Mouse (Mus musculus) spleen, adult 10 weeks (tissue): ENCODE data around the gene Shcbp1l. TPM values are rescaled to one million over a fixed set of nuclear protein-coding genes. Genes with fewer than 3 reads are reported as not detected.

Experiments
- polyA plus RNA-seq: library from polyadenylated mRNA; stranded (reverse); fragments of 350-450 nt; fragmentation: Illumina TruSeq; extraction: RNeasy Lipid Tissue Mini Kit (QIAGEN cat#74804); gene quantifications from one replicate; pipeline ENCODE4 v1.2.3, GENCODE M21; 2015; ENCODE audit warnings: low replicate concordance; ENCODE audit not compliant: insufficient read depth

The Shcbp1l gene
- polyA plus RNA-seq: 5.5 TPM

DNA sequence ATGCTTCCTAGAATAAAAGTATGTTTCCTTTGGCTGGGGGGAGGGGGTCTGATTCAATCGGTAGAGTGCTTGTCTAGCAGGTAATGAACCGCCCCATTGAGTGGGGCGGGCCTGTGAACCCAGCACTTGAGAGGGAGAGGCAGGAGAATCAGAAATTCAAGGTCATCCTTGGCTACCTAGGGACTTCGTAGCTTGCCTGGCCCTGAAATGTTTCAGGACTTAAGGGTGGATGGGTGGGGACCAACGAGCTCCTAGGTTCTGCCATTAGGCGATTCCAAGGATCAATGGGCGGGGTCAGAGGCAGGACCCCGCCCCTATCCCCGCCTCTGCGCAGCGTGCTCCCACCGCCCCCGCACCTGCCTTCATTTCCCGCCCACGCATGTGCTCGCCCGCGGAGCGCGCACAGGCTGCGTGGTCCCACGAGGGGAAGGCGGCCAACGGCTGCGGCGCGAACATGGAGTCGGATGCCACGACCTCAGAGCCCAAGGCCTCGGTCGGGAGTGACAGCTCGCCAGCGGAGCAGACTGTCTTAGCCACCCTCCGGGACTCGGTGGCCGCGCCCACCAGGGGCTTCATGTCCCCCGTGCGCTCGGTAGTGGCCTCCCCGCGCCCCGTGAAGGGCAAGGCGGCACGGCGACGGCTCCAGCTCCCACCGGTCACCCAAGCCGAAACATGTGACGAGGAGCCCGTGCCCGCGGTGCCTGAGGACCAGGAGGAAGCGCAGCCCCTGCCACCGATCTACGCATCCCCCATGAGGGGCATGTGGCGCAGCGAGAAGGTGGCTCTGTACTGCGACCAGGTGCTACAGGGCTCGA, at the start of gene Shcbp1l:
Gene Shcbp1l (plus strand): TSS at position 393 of the 815 bp plus-strand sequence.

DNA sequence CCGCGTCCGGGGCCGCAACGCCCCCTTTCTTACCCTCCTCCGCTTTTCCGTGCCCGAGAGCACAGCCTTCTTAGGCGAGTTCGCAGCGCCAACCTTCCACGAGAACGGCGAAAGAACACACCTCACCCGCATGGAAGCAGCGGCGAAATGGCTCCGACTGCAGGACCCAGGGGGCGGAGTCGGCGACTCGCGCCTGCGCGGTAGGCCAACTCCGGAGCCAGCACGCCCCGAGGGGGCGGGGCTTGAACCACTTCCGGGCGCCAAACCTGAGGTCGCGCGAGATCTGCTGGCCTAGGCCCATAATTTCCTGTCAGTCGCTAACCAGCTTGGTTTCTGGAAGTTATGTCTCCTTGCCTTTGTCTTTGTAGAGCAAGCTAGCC, 62.5 kb downstream of the Shcbp1l start, which contains the start of gene Dhx9:
Gene Dhx9 (minus strand): TSS at position 161 of the 380 bp plus-strand sequence.

Other genes with a start within 250 kb of the Shcbp1l start
- gene Lamc2, start 238.7 kb upstream of the Shcbp1l start, polyA plus RNA-seq: 1.8 TPM
- 13.2 TPM for gene Lamc1, start 92.4 kb upstream of the Shcbp1l start, polyA plus RNA-seq
- 237 TPM for gene Dhx9, start 62.5 kb downstream of the Shcbp1l start, polyA plus RNA-seq
- gene Npl, start 124.9 kb downstream of the Shcbp1l start, polyA plus RNA-seq: 9.3 TPM
- gene Rgs8, start 227.9 kb downstream of the Shcbp1l start, polyA plus RNA-seq: 0.11 TPM